ENCODE assay signal across 8 mouse cellular contexts in the genomic region with DNA sequence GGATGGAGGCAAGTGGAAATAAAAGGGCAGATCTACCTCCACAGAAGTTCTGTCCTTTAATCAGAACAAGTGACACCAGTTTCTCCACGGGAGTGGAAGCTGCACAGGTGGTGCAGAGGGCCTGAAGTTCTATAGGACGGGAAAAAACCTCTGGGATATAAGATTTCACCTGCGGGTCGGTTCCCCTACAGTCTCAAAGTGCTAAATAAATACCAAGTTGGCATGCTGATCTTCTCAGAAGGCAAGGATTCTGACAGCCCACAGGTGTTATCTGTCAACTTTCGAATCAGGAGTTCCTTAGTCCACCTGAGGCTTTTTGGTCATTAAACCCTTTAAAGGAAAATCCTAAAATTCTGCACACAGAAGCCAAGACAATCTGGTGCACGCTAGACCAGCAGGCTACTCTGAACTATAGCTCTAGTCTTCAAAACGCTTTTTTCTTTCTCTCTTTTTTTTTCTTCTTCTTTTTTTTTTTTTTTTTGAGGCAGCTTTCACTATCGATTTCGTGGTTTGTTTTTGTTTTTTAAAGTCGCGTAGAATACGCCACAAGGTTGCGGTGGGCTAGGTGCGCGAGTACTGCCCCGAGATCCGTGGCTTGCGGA. TPM values are rescaled to one million over a fixed set of nuclear protein-coding genes. Genes with fewer than 3 reads are reported as not detected.
A peak's percentile ranks its signal among the peaks of the same experiment; 100 is the strongest.
DNase-seq lines count a peak whose midpoint lies in the region; ATAC-seq and TF ChIP-seq lines count a peak whose summit lies in the region.

No protein-coding gene starts in this region.

- no peak for TF ChIP-seq EP300 in heart, adult 2 months (IDR thresholded peaks at IDR 0.05; ENCODE audit: insufficient read depth, low read depth, low read length)

- H3K79me2 ChIP-seq in heart, adult 2 months (replicated peaks; ENCODE audit: control insufficient read depth, insufficient read depth, low read length), result peaks cover 3% of the 10 kb centered on the region

- under 1% methylated on average over 18 of the region's 18 CpGs for WGBS in heart, adult 2 months
- WGBS in forebrain, embryonic 11.5 days, result 2% methylated on average over 18 of the region's 18 CpGs
- WGBS in kidney, adult 2 months, result 1% methylated on average over 18 of the region's 18 CpGs
- 1% methylated on average over 18 of the region's 18 CpGs for WGBS in midbrain, embryonic 15.5 days

- H3K9ac ChIP-seq in heart, adult 2 months (ENCODE audit: low read depth, low read length), result peak overlapping the region; percentile 89
- H3K9ac ChIP-seq in forebrain, embryonic 11.5 days (ENCODE audit: low read length), result peak overlapping the region; percentile 73
- peak overlapping the region; percentile 60 for H3K9ac ChIP-seq in midbrain, embryonic 15.5 days

- peak; percentile 18 to 38 for DNase-seq in heart, adult 2 months
- no peak for DNase-seq in heart, postnatal 4 days
- peak; percentile 21 for DNase-seq in adrenal gland, postnatal 10 days
- DNase-seq in forebrain, embryonic 11.5 days (ENCODE audit: low spot score), result no peak
- no peak for DNase-seq in kidney, adult 2 months
- DNase-seq in T-cell, adult 2 months (ENCODE audit: low spot score), result no peak
- DNase-seq in urinary bladder, postnatal 10 days (ENCODE audit: low spot score), result no peak

- no peak for TF ChIP-seq POLR2A in heart, adult 2 months (IDR thresholded peaks at IDR 0.05; ENCODE audit: insufficient read depth, low read depth, low read length)
- peak; percentile 6 for TF ChIP-seq POLR2A in kidney, adult 2 months (IDR thresholded peaks at IDR 0.05; ENCODE audit: low read depth, low read length)

- TF ChIP-seq CTCF in heart, adult 2 months (IDR thresholded peaks at IDR 0.05), result no peak
- TF ChIP-seq CTCF in kidney, adult 2 months (conservative IDR thresholded peaks at IDR 0.05; ENCODE audit: insufficient read depth, insufficient read length, low read depth, low read length), result no peak

- peak overlapping the region; percentile 77 for H3K4me2 ChIP-seq in forebrain, embryonic 11.5 days (ENCODE audit: low read depth, low read length, severe bottlenecking)
- H3K4me2 ChIP-seq in midbrain, embryonic 15.5 days, result peak overlapping the region; percentile 71

- ATAC-seq in forebrain, embryonic 11.5 days (replicated peaks; ENCODE audit: low FRiP score), result no peak
- no peak for ATAC-seq in midbrain, embryonic 15.5 days (replicated peaks)

- intact Hi-C loops in heart, adult 2 months (cut with DNase I), result loop anchor here (2.0 to 10.0 kb wide), 3 partner anchors 85 to 427 kb away; a partner anchor contains a TSS

- H3K9me3 ChIP-seq in forebrain, embryonic 11.5 days (ENCODE audit: control insufficient read depth, low read length), result no peaks in the 10 kb centered on the region
- H3K9me3 ChIP-seq in midbrain, embryonic 15.5 days, result no peaks in the 10 kb centered on the region

- H3K27ac ChIP-seq in heart, adult 2 months, result peak overlapping the region; percentile 96
- peak overlapping the region; percentile 85 for H3K27ac ChIP-seq in forebrain, embryonic 11.5 days (ENCODE audit: low read depth, low read length)
- peak overlapping the region; percentile 95 for H3K27ac ChIP-seq in kidney, adult 2 months (ENCODE audit: insufficient read depth, low read depth, low read length)
- H3K27ac ChIP-seq in midbrain, embryonic 15.5 days, result peak overlapping the region; percentile 91

- H3K27me3 ChIP-seq in heart, adult 2 months (ENCODE audit: control insufficient read depth, insufficient read depth, low read length), result no peaks in the 10 kb centered on the region
- H3K27me3 ChIP-seq in forebrain, embryonic 11.5 days (ENCODE audit: control insufficient read depth, insufficient read depth, low read length), result no peaks in the 10 kb centered on the region
- no peaks in the 10 kb centered on the region for H3K27me3 ChIP-seq in kidney, adult 2 months (replicated peaks; ENCODE audit: control insufficient read depth, insufficient read depth, low read length)
- no peaks in the 10 kb centered on the region for H3K27me3 ChIP-seq in midbrain, embryonic 15.5 days (replicated peaks)

- peak overlapping the region; percentile 71 for H3K4me3 ChIP-seq in heart, adult 2 months
- H3K4me3 ChIP-seq in forebrain, embryonic 11.5 days (ENCODE audit: low read depth, low read length), result peak overlapping the region; percentile 87
- peak overlapping the region; percentile 82 for H3K4me3 ChIP-seq in kidney, adult 2 months (ENCODE audit: insufficient read depth, low read depth, low read length)
- peak overlapping the region; percentile 87 for H3K4me3 ChIP-seq in midbrain, embryonic 15.5 days

- peaks cover 9% of the 10 kb centered on the region for H3K4me1 ChIP-seq in heart, adult 2 months (ENCODE audit: control insufficient read depth, insufficient read depth, low read length)
- H3K4me1 ChIP-seq in forebrain, embryonic 11.5 days (replicated peaks; ENCODE audit: control insufficient read depth, insufficient read depth, low read length), result no peaks in the 10 kb centered on the region
- peaks cover 9% of the 10 kb centered on the region; the same call in 1 of the 2 replicates for H3K4me1 ChIP-seq in kidney, adult 2 months (ENCODE audit: control insufficient read depth, insufficient read depth, low read length)
- H3K4me1 ChIP-seq in midbrain, embryonic 15.5 days, result peaks cover 24% of the 10 kb centered on the region

- H3K36me3 ChIP-seq in heart, adult 2 months (ENCODE audit: control insufficient read depth, insufficient read depth, low read length), result peaks cover 2% of the 10 kb centered on the region; the same call in 1 of the 2 replicates
- no peaks in the 10 kb centered on the region for H3K36me3 ChIP-seq in forebrain, embryonic 11.5 days (ENCODE audit: control insufficient read depth, insufficient read depth, low read length)
- H3K36me3 ChIP-seq in kidney, adult 2 months (ENCODE audit: control insufficient read depth, insufficient read depth, low read length), result no peaks in the 10 kb centered on the region
- H3K36me3 ChIP-seq in midbrain, embryonic 15.5 days (replicated peaks), result no peaks in the 10 kb centered on the region

RNA-seq across cellular contexts. Expression of a gene that starts 0.6 kb away (rescaled TPM):
- 10 to 100 TPM; 14.6 to 15.9 TPM for total RNA-seq in heart, adult 2 months (2021)
- 11.2 and 16.2 TPM in 2 replicates for polyA plus RNA-seq in heart, adult 2 months (2012; rRNA removed)
- total RNA-seq in heart, postnatal 4 days (2021), result 10 to 100 TPM; 29.7 to 34.0 TPM
- total RNA-seq in adrenal gland, postnatal 10 days (2021), result 10 to 100 TPM; 24.9 to 28.0 TPM
- 26.6 and 29.6 TPM in 2 replicates for polyA plus RNA-seq in forebrain, embryonic 11.5 days (2014; fragmentation: Nextera tagmentation; extraction: Ambion mirVana)
- polyA plus RNA-seq in kidney, adult 2 months (2012; rRNA removed), result 12.1 and 15.9 TPM in 2 replicates
- polyA plus RNA-seq in midbrain, embryonic 15.5 days (2015; fragmentation: Nextera tagmentation; extraction: Ambion mirVana), result 37.7 and 42.7 TPM in 2 replicates

Comparison
In these comparisons a context has a peak if more than half of its experiments do, and no peak if none do; other contexts are left out.
1. DNase-seq: peak in heart, adult 2 months (2 of 2) and adrenal gland, postnatal 10 days (single experiment); none in heart, postnatal 4 days (single experiment), forebrain, embryonic 11.5 days (single experiment), kidney, adult 2 months (single experiment), T-cell, adult 2 months (single experiment) and urinary bladder, postnatal 10 days (single experiment).
2. Peak in every context shown above with its lines, with median percentiles within 50 percentile points of each other: H3K27ac ChIP-seq, H3K4me3 ChIP-seq and H3K9ac ChIP-seq.